ENCODE assay signal across 10 mouse cellular contexts in the genomic region with DNA sequence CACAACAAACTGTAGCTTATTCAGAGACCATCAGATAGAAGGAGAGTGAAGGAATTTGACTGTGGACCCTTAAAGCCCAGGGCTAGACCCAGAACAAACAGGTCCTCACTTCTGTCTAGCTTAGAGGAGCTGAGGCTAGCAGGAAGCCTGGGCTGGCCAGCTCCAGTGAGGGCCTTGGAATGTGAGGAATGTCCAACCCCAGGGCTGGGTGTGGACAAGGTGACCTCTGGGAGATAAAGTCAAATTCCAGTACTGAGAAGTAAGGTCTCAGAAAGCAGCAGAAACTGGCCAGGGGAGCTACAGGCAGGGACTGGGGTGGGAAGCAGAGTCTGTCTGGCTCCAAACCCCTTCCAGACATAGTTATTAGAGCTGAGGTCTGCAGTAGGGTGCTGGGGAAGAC. TPM values are rescaled to one million over a fixed set of nuclear protein-coding genes. Genes with fewer than 3 reads are reported as not detected.
A peak's percentile ranks its signal among the peaks of the same experiment; 100 is the strongest.
DNase-seq lines count a peak whose midpoint lies in the region; ATAC-seq and TF ChIP-seq lines count a peak whose summit lies in the region.
"Had no signal": no experiment of that assay in that cellular context is flagged by ENCODE, and none has a peak within 500 bp of the region (broad histone marks: within the 10 kb centered on the region; RNA-seq: fewer than 3 reads in every experiment).

No protein-coding gene starts in this region.

- no peak for TF ChIP-seq POLR2A in kidney, adult 2 months (IDR thresholded peaks at IDR 0.05; ENCODE audit: low read depth, low read length)

- H3K27me3 ChIP-seq in heart, embryonic 10.5 days (ENCODE audit: insufficient read depth, poor library complexity, severe bottlenecking) = peaks cover 7% of the 10 kb centered on the region; the same call in 1 of the 2 replicates
- H3K27me3 ChIP-seq in kidney, adult 2 months (replicated peaks; ENCODE audit: control insufficient read depth, insufficient read depth, low read length) = no peaks in the 10 kb centered on the region
- no peaks in the 10 kb centered on the region for H3K27me3 ChIP-seq in lung, embryonic 15.5 days

- H3K4me3 ChIP-seq in heart, embryonic 10.5 days = no peak overlapping the region
- H3K4me3 ChIP-seq in kidney, adult 2 months (ENCODE audit: insufficient read depth, low read depth, low read length) = no peak overlapping the region
- H3K4me3 ChIP-seq in lung, embryonic 15.5 days = no peak overlapping the region
- H3K4me3 ChIP-seq: liver, embryonic 15.5 days had no signal

- ATAC-seq in lung, embryonic 15.5 days (ENCODE audit: borderline replicate concordance, extremely low read depth, low FRiP score, low TSS enrichment) = no peak
- ATAC-seq: CD4-positive, CD25-positive, alpha-beta regulatory T cell, adult 4 months had no signal

- no peaks in the 10 kb centered on the region for H3K9me3 ChIP-seq in heart, embryonic 10.5 days
- H3K9me3 ChIP-seq in lung, embryonic 15.5 days = no peaks in the 10 kb centered on the region
- H3K9me3 ChIP-seq: liver, embryonic 15.5 days had no signal

- no peak overlapping the region for H3K9ac ChIP-seq in lung, embryonic 15.5 days
- H3K9ac ChIP-seq: liver, embryonic 15.5 days had no signal

- H3K27ac ChIP-seq in heart, embryonic 10.5 days = peak overlapping the region; percentile 91
- peak overlapping the region; percentile 45; the same call in 1 of the 2 replicates for H3K27ac ChIP-seq in kidney, adult 2 months (ENCODE audit: insufficient read depth, low read depth, low read length)
- peak overlapping the region; percentile 58 for H3K27ac ChIP-seq in lung, embryonic 15.5 days
- H3K27ac ChIP-seq: liver, embryonic 15.5 days had no signal

- no peak for DNase-seq in heart, embryonic 10.5 days (ENCODE audit: low spot score)
- no peak for DNase-seq in heart, adult 8-10 months (ENCODE audit: low spot score)
- DNase-seq in ES-CJ7 (ENCODE audit: low read depth, low spot score) = peak; percentile 98
- peak; percentile 77 for DNase-seq in kidney, adult 2 months
- DNase-seq in layer of hippocampus, adult 9-11 months = no peak
- DNase-seq in thymus, adult 18-20 months = no peak
- DNase-seq in thymus, postnatal 10 days (ENCODE audit: low spot score in 2 of 2) = no peak

- no peak for TF ChIP-seq CTCF in kidney, adult 2 months (conservative IDR thresholded peaks at IDR 0.05; ENCODE audit: insufficient read depth, insufficient read length, low read depth, low read length)

- peaks cover 79% of the 10 kb centered on the region for H3K4me1 ChIP-seq in heart, embryonic 10.5 days
- peaks cover 9% of the 10 kb centered on the region for H3K4me1 ChIP-seq in kidney, adult 2 months (ENCODE audit: control insufficient read depth, insufficient read depth, low read length)
- peaks cover 52% of the 10 kb centered on the region for H3K4me1 ChIP-seq in lung, embryonic 15.5 days

- H3K4me2 ChIP-seq in lung, embryonic 15.5 days = no peak overlapping the region
- H3K4me2 ChIP-seq: liver, embryonic 15.5 days had no signal

- H3K36me3 ChIP-seq in heart, embryonic 10.5 days = no peaks in the 10 kb centered on the region
- H3K36me3 ChIP-seq in kidney, adult 2 months (ENCODE audit: control insufficient read depth, insufficient read depth, low read length) = no peaks in the 10 kb centered on the region
- no peaks in the 10 kb centered on the region for H3K36me3 ChIP-seq in lung, embryonic 15.5 days
- H3K36me3 ChIP-seq: liver, embryonic 15.5 days had no signal

RNA-seq across cellular contexts. Expression of a gene that starts 51.0 kb away (rescaled TPM):
- 69.6 and 139 TPM in 2 replicates for polyA plus RNA-seq in heart, embryonic 10.5 days (2016; fragmentation: Nextera tagmentation; extraction: Ambion mirVana)
- total RNA-seq in heart, adult 8-10 months (2022) = 10 to 100 TPM; 34.2 to 42.5 (median 36.2) TPM
- polyA plus RNA-seq in kidney, adult 2 months (2012; rRNA removed) = 44.6 and 48.6 TPM in 2 replicates
- 90.3 and 90.4 TPM in 2 replicates for polyA plus RNA-seq in lung, embryonic 15.5 days (2015; fragmentation: Nextera tagmentation; extraction: Ambion mirVana)

RNA-seq across cellular contexts. Expression of a gene that starts 54.7 kb away (rescaled TPM):
- 3.5 and 5.6 TPM in 2 replicates for polyA plus RNA-seq in heart, embryonic 10.5 days (2016; fragmentation: Nextera tagmentation; extraction: Ambion mirVana)
- total RNA-seq in heart, adult 8-10 months (2022) = 10 to 100 TPM; 26.2 to 44.3 (median 36.4) TPM
- 18.2 and 20.2 TPM in 2 replicates for polyA plus RNA-seq in kidney, adult 2 months (2012; rRNA removed)
- 1.4 TPM in 2 replicates for polyA plus RNA-seq in lung, embryonic 15.5 days (2015; fragmentation: Nextera tagmentation; extraction: Ambion mirVana)

Comparison
In these comparisons a context has a peak if more than half of its experiments do, and no peak if none do; other contexts are left out.
1. DNase-seq: peak in ES-CJ7 (single experiment) and kidney, adult 2 months (single experiment); none in heart, embryonic 10.5 days (single experiment), heart, adult 8-10 months (single experiment), layer of hippocampus, adult 9-11 months (single experiment), thymus, adult 18-20 months (0 of 2) and thymus, postnatal 10 days (0 of 2).
2. Peak in every context shown above with its lines, with median percentiles within 50 percentile points of each other: H3K27ac ChIP-seq.